8 mouse cellular contexts compared by ENCODE assay signal in genomic region chr12:108206641-108207040, GRCm38 (mm10). TPM values are rescaled to one million over a fixed set of nuclear protein-coding genes. Genes with fewer than 3 reads are reported as not detected.
A peak's percentile ranks its signal among the peaks of the same experiment; 100 is the strongest.
DNase-seq lines count a peak whose midpoint lies in the region; ATAC-seq and TF ChIP-seq lines count a peak whose summit lies in the region.

No protein-coding gene starts in this region.

- H3K9ac ChIP-seq in embryonic facial prominence, embryonic 13.5 days: no peak overlapping the region
- H3K9ac ChIP-seq in heart, embryonic 13.5 days: no peak overlapping the region

- ATAC-seq in CD4-positive, CD25-positive, alpha-beta regulatory T cell, adult 4 months: peak; percentile 33
- ATAC-seq in embryonic facial prominence, embryonic 13.5 days (ENCODE audit: insufficient number of reproducible peaks, insufficient read depth, low FRiP score, low TSS enrichment, low read depth): peak; percentile 43; the same call in 1 of the 2 replicates
- ATAC-seq in heart, embryonic 13.5 days (ENCODE audit: extremely low read depth, insufficient number of reproducible peaks, low FRiP score, low TSS enrichment): peak; percentile 30; the same call in 1 of the 2 replicates

- TF ChIP-seq POLR2A in lung, adult 2 months (IDR thresholded peaks at IDR 0.05; ENCODE audit: borderline replicate concordance, extremely low read depth, low read depth, low read length): no peak
- TF ChIP-seq POLR2A in olfactory bulb, adult 2 months (IDR thresholded peaks at IDR 0.05; ENCODE audit: insufficient read depth, low read depth, low read length): no peak

- no peaks in the 10 kb centered on the region for H3K9me3 ChIP-seq in embryonic facial prominence, embryonic 13.5 days
- H3K9me3 ChIP-seq in heart, embryonic 13.5 days: no peaks in the 10 kb centered on the region

- no peak overlapping the region for H3K4me2 ChIP-seq in embryonic facial prominence, embryonic 13.5 days
- no peak overlapping the region for H3K4me2 ChIP-seq in heart, embryonic 13.5 days

- H3K36me3 ChIP-seq in embryonic facial prominence, embryonic 13.5 days: peaks cover 51% of the 10 kb centered on the region
- peaks cover 52% of the 10 kb centered on the region for H3K36me3 ChIP-seq in heart, embryonic 13.5 days

- 12% methylated on average over 5 of the region's 5 CpGs for WGBS in embryonic facial prominence, embryonic 13.5 days
- 8% methylated on average over 5 of the region's 5 CpGs for WGBS in heart, embryonic 13.5 days
- 5% methylated on average over 5 of the region's 5 CpGs for WGBS in lung, adult 2 months
- 10% methylated on average over 5 of the region's 5 CpGs for WGBS in olfactory bulb, adult 2 months

- H3K27me3 ChIP-seq in embryonic facial prominence, embryonic 13.5 days: no peaks in the 10 kb centered on the region
- H3K27me3 ChIP-seq in heart, embryonic 13.5 days (replicated peaks): no peaks in the 10 kb centered on the region

- H3K4me3 ChIP-seq in embryonic facial prominence, embryonic 13.5 days: no peak overlapping the region
- H3K4me3 ChIP-seq in heart, embryonic 13.5 days: no peak overlapping the region
- no peak overlapping the region for H3K4me3 ChIP-seq in lung, adult 2 months (replicated peaks; ENCODE audit: extremely low read depth, low read depth, low read length)
- H3K4me3 ChIP-seq in olfactory bulb, adult 2 months (ENCODE audit: insufficient read depth, low read depth, low read length): no peak overlapping the region

- peak; percentile 78 for TF ChIP-seq CTCF in lung, adult 2 months (IDR thresholded peaks at IDR 0.05; ENCODE audit: insufficient read depth, low read length)
- peak; percentile 69 for TF ChIP-seq CTCF in olfactory bulb, adult 2 months (IDR thresholded peaks at IDR 0.05; ENCODE audit: insufficient read depth, low read depth, low read length)

- H3K27ac ChIP-seq in embryonic facial prominence, embryonic 13.5 days: no peak overlapping the region
- no peak overlapping the region for H3K27ac ChIP-seq in heart, embryonic 13.5 days (replicated peaks)
- H3K27ac ChIP-seq in olfactory bulb, adult 2 months (ENCODE audit: insufficient read depth, low read depth, low read length): no peak overlapping the region

- peak; percentile 61 to 64 for DNase-seq in adrenal gland, postnatal 4 days (ENCODE audit: low spot score in 2 of 2)
- DNase-seq in kidney, postnatal 25 days: peak; percentile 77 to 88
- DNase-seq in lung, adult 2 months: peak; percentile 76
- DNase-seq in thymus, postnatal 10 days (ENCODE audit: low spot score in 2 of 2): peak; percentile 17 to 76

- H3K4me1 ChIP-seq in embryonic facial prominence, embryonic 13.5 days: peaks cover 11% of the 10 kb centered on the region; the same call in 1 of the 2 replicates
- H3K4me1 ChIP-seq in heart, embryonic 13.5 days: peaks cover 21% of the 10 kb centered on the region
- H3K4me1 ChIP-seq in lung, adult 2 months (ENCODE audit: control insufficient read depth, insufficient read depth, low read length): peaks cover 3% of the 10 kb centered on the region
- H3K4me1 ChIP-seq in olfactory bulb, adult 2 months (ENCODE audit: control insufficient read depth, insufficient read depth, low read length): peaks cover 33% of the 10 kb centered on the region

RNA-seq across cellular contexts. Expression of gene Ccnk, which starts 27.3 kb away (rescaled TPM):
- 1 to 10 TPM; 1.6 to 5.3 TPM for polyA plus RNA-seq in CD4-positive, CD25-positive, alpha-beta regulatory T cell, adult 4 months (2017; shearing (Covaris generic))
- total RNA-seq in adrenal gland, postnatal 4 days (2021): 10 to 100 TPM; 43.9 to 45.8 TPM
- polyA plus RNA-seq in embryonic facial prominence, embryonic 13.5 days (2015; fragmentation: Nextera tagmentation; extraction: Ambion mirVana): 4.4 and 4.8 TPM in 2 replicates
- 2.2 and 2.8 TPM in 2 replicates for polyA plus RNA-seq in heart, embryonic 13.5 days (2015; fragmentation: Nextera tagmentation; extraction: Ambion mirVana)
- polyA plus RNA-seq in lung, adult 2 months (2012; rRNA removed): 11.1 and 15.8 TPM in 2 replicates
- polyA plus RNA-seq in olfactory bulb, adult 2 months (2012; ENCODE audit: insufficient read depth, insufficient read length, low replicate concordance, missing spikeins): not detected in 2 replicates

RNA-seq across cellular contexts. Expression of gene Setd3, which starts 27.5 kb away (rescaled TPM):
- polyA plus RNA-seq in CD4-positive, CD25-positive, alpha-beta regulatory T cell, adult 4 months (2017; shearing (Covaris generic)): 10 to 100 TPM; 21.5 to 25.3 TPM
- total RNA-seq in adrenal gland, postnatal 4 days (2021): 100 to 1,000 TPM; 100 to 103 TPM
- 89.0 and 90.1 TPM in 2 replicates for polyA plus RNA-seq in embryonic facial prominence, embryonic 13.5 days (2015; fragmentation: Nextera tagmentation; extraction: Ambion mirVana)
- polyA plus RNA-seq in heart, embryonic 13.5 days (2015; fragmentation: Nextera tagmentation; extraction: Ambion mirVana): 63.0 and 65.7 TPM in 2 replicates
- polyA plus RNA-seq in lung, adult 2 months (2012; rRNA removed): 19.8 and 28.4 TPM in 2 replicates
- polyA plus RNA-seq in olfactory bulb, adult 2 months (2012; ENCODE audit: insufficient read depth, insufficient read length, low replicate concordance, missing spikeins): 511 TPM in 1 of 2 replicates, not detected in the other
